Mouse (Mus musculus): ENCODE data around the gene 1600014C10Rik.

GRCm38 (mm10) chr7:38237140-38237539 is 54.1 kb downstream of the 1600014C10Rik start:
- no peak for TF ChIP-seq CTCF (IDR thresholded peaks at IDR 0.05)
- TF ChIP-seq EP300 (IDR thresholded peaks at IDR 0.05), result no peak
